Mouse (Mus musculus) central nervous system, embryonic 18 days (tissue): ENCODE results near the gene Qsox2. TPM values are rescaled to one million over a fixed set of nuclear protein-coding genes. Genes with fewer than 3 reads are reported as not detected.

Source experiments
- polyA plus RNA-seq: library from polyadenylated mRNA; depleted of rRNA; stranded (reverse); fragments of >200 nt; gene quantifications from 2 replicates; pipeline ENCODE4 v1.2.3, GENCODE M21; 2012; rRNA removed

The Qsox2 gene
- polyA plus RNA-seq: 18.2 and 19.5 TPM in 2 replicates

DNA sequence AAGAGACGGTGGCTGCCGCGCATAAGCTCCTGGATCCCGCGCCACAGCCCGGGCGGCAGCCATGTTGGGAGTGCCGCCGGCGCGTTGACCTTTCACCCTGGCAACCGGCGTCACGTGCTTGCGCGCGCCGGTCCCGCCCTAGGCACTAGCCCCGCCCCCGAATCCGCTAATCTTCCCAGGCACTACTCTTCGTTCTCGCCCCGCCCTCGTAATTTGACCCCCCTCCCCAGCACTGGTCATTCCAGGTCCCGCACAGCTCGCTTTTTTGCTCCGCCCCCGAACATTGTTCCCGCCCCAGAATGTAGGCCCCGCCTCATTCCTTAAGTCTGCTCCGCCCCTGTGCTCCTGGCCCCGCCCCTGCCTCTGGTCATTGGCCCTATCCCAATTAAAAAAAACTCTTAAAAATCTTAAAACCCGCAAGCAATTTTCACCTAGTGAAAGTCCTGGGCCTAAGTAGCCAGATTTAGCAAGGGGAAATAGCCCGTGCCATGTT, at the start of gene Qsox2:
TSS of gene Qsox2 (minus strand) at position 236 of the 493 bp plus-strand sequence.

DNA sequence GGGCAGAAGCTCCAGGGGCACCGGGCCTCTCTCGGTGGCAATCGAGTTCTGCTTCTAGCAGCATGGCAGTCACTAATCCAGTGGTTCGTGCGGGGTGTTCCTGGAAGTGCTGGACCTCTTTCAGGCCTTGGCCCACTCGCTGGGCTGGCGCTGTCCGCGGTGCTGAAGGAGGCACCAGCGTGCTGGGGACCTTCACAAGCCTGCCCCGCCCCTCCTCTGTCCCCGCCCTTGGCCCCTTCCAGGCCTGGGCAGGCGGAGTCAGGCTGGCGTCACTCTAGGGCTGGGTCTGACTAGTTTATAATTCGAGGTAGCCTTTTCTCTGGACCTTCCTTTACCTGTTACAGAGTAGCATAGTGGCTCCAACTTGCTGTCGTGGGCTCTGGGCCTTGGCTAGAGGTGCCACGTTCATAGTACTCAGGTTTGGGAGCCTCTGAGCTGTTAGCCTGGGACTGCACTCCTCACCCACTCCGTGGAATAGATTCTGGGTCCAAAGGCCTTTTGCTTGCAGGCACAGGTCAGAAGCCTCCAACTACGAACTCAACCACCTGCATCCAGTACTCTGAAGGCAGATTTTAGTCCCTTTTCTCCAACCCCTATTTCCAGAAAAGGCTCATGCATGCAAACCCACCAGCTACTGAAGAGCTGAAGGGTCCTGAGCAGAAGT, 29.1 kb downstream of the Qsox2 start, which contains the start of gene Lhx3:
TSS of gene Lhx3 (minus strand) at position 164 of the 664 bp plus-strand sequence.

Other genes starting within 250 kb of the Qsox2 start
- gene Ubac1, start 215.8 kb downstream of the Qsox2 start, polyA plus RNA-seq: 125 and 130 TPM in 2 replicates
- gene Nacc2, start 114.3 kb downstream of the Qsox2 start, polyA plus RNA-seq: 10.7 and 11.1 TPM in 2 replicates
- 0.08 and 0.39 TPM in 2 replicates for gene Lhx3, start 29.2 kb downstream of the Qsox2 start, polyA plus RNA-seq
- gene Ccdc187, start 57.0 kb upstream of the Qsox2 start, polyA plus RNA-seq: 1.4 and 1.7 TPM in 2 replicates
- gene Gpsm1, start 78.0 kb upstream of the Qsox2 start, polyA plus RNA-seq: 133 and 153 TPM in 2 replicates
- 28.5 and 28.7 TPM in 2 replicates for gene Dnlz, start 114.6 kb upstream of the Qsox2 start, polyA plus RNA-seq
- gene Card9, start 123.4 kb upstream of the Qsox2 start, polyA plus RNA-seq: 2.1 and 3.2 TPM in 2 replicates
- gene Snapc4, start 143.1 kb upstream of the Qsox2 start, polyA plus RNA-seq: 57.9 and 63.3 TPM in 2 replicates
- gene Entr1, start 151.8 kb upstream of the Qsox2 start, polyA plus RNA-seq: 294 and 301 TPM in 2 replicates
- 123 and 126 TPM in 2 replicates for gene Pmpca, start 151.8 kb upstream of the Qsox2 start, polyA plus RNA-seq
- 34.4 and 35.6 TPM in 2 replicates for gene Inpp5e, start 171.7 kb upstream of the Qsox2 start, polyA plus RNA-seq
- 35.6 and 37.3 TPM in 2 replicates for gene Sec16a, start 207.7 kb upstream of the Qsox2 start, polyA plus RNA-seq